Mouse (Mus musculus): ENCODE data around the gene Lgi4.

- peak; percentile 97 for TF ChIP-seq CTCF (IDR thresholded peaks at IDR 0.05; ENCODE audit: low read depth, low read length)
- TF ChIP-seq EP300 (IDR thresholded peaks at IDR 0.05; ENCODE audit: insufficient read depth, low read depth, low read length): 0 out of 2 replicates have a peak, but pooled peaks have one; percentile 30
- no peak for TF ChIP-seq POLR2A (IDR thresholded peaks at IDR 0.05; ENCODE audit: insufficient read depth, low read length)
Observed at GRCm38 (mm10) chr7:31097583-31098248, 38.6 kb downstream of the Lgi4 start.
